In the genomic region with DNA sequence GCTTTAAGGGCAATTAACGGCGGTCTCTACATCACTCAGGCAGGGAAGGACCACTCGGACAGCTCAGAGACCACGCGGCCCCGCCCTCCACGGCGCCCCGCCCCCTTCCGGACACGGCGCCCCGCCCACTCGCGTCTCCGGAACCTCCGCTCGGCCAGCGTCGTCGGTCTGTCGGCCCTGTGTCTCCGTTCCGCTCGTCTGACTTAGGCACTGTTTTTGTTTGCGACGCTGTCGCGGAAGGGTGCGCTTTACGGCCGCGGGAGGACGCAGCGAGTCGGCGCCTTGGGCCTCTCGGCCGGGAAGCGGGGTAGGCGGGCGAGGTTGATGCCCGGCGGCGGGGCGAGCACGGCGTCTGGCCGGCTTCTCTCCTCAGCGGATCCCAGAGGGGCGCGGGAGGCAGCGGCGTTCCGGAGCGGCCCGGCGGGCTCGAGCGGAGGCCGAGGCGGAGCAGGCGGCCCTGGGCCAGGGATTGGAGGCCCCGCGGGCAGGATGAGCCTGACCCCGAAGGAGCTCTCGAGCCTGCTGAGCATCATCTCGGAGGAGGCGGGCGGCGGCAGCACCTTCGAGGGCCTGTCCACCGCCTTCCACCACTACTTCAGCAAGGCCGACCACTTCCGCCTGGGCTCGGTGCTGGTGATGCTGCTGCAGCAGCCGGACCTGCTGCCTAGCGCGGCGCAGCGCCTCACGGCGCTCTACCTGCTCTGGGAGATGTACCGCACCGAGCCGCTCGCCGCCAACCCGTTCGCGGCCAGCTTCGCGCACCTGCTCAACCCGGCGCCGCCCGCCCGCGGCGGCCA, we compare ENCODE assay signal across 8 mouse cellular contexts. TPM values are rescaled to one million over a fixed set of nuclear protein-coding genes. Genes with fewer than 3 reads are reported as not detected.
DNase-seq lines count a peak whose midpoint lies in the region; ATAC-seq and TF ChIP-seq lines count a peak whose summit lies in the region.

No protein-coding gene starts in this region.

- TF ChIP-seq EP300 in liver, embryonic 14.5 days (IDR thresholded peaks at IDR 0.05; ENCODE audit: low read depth): no peak
- TF ChIP-seq EP300 in stomach, postnatal 0 days (optimal IDR thresholded peaks at IDR 0.05): no peak

- H3K36me3 ChIP-seq in forebrain, embryonic 10.5 days (replicated peaks): peaks cover 35% of the 10 kb centered on the region
- peaks cover 25% of the 10 kb centered on the region for H3K36me3 ChIP-seq in heart, embryonic 15.5 days
- H3K36me3 ChIP-seq in liver, embryonic 14.5 days (replicated peaks; ENCODE audit: control insufficient read depth, insufficient read depth, low read depth): peaks cover 21% of the 10 kb centered on the region
- peaks cover 10% of the 10 kb centered on the region for H3K36me3 ChIP-seq in neural tube, embryonic 11.5 days (ENCODE audit: control insufficient read depth, insufficient read depth, low read length)
- H3K36me3 ChIP-seq in stomach, postnatal 0 days (ENCODE audit: control insufficient read depth, insufficient read depth, low read length): peaks cover 13% of the 10 kb centered on the region

- peak overlapping the region; percentile 98 for H3K9ac ChIP-seq in heart, embryonic 15.5 days
- peak overlapping the region; percentile 91 for H3K9ac ChIP-seq in liver, embryonic 14.5 days (replicated peaks)
- peak overlapping the region; percentile 90 for H3K9ac ChIP-seq in neural tube, embryonic 11.5 days (ENCODE audit: low read length)
- H3K9ac ChIP-seq in stomach, postnatal 0 days (ENCODE audit: low read length): peak overlapping the region; percentile 93

- peaks cover 48% of the 10 kb centered on the region for H3K4me1 ChIP-seq in forebrain, embryonic 10.5 days
- peaks cover 18% of the 10 kb centered on the region for H3K4me1 ChIP-seq in heart, embryonic 15.5 days (replicated peaks)
- H3K4me1 ChIP-seq in liver, embryonic 14.5 days (replicated peaks; ENCODE audit: control insufficient read depth in 2 of 2, insufficient read depth in 2 of 2, low read length in 1 of 2): peaks cover 2 to 11% of the 10 kb centered on the region in 2 experiments
- peaks cover 12% of the 10 kb centered on the region; the same call in 1 of the 2 replicates for H3K4me1 ChIP-seq in neural tube, embryonic 11.5 days (ENCODE audit: control insufficient read depth, insufficient read depth, low read length)
- H3K4me1 ChIP-seq in stomach, postnatal 0 days (replicated peaks; ENCODE audit: control insufficient read depth, insufficient read depth): no peaks in the 10 kb centered on the region; the same call in 1 of the 2 replicates

- TF ChIP-seq CTCF in liver, embryonic 14.5 days (IDR thresholded peaks at IDR 0.05; ENCODE audit: low read depth): no peak
- TF ChIP-seq CTCF in stomach, postnatal 0 days (IDR thresholded peaks at IDR 0.05; ENCODE audit: low read depth): peak; percentile 34; the same call in 1 of the 2 replicates

- H3K27me3 ChIP-seq in forebrain, embryonic 10.5 days (ENCODE audit: poor library complexity, severe bottlenecking): no peaks in the 10 kb centered on the region
- H3K27me3 ChIP-seq in heart, embryonic 15.5 days: no peaks in the 10 kb centered on the region
- H3K27me3 ChIP-seq in liver, embryonic 14.5 days (ENCODE audit: control insufficient read depth, insufficient read depth, low read length): no peaks in the 10 kb centered on the region
- H3K27me3 ChIP-seq in neural tube, embryonic 11.5 days (ENCODE audit: control insufficient read depth, insufficient read depth, low read length): no peaks in the 10 kb centered on the region
- no peaks in the 10 kb centered on the region for H3K27me3 ChIP-seq in stomach, postnatal 0 days (ENCODE audit: control insufficient read depth, insufficient read depth, low read length)

- under 1% methylated on average over 99 of the region's 100 CpGs for WGBS in forebrain, embryonic 10.5 days
- WGBS in heart, embryonic 15.5 days: 0% methylated on average over 100 of the region's 100 CpGs
- under 1% methylated on average over 100 of the region's 100 CpGs for WGBS in liver, embryonic 14.5 days (ENCODE audit: insufficient replicate concordance)
- under 1% methylated on average over 91 of the region's 100 CpGs for WGBS in neural tube, embryonic 11.5 days
- under 1% methylated on average over 83 of the region's 100 CpGs for WGBS in stomach, postnatal 0 days

- H3K4me3 ChIP-seq in forebrain, embryonic 10.5 days: peak overlapping the region; percentile 97
- H3K4me3 ChIP-seq in heart, embryonic 15.5 days: peak overlapping the region; percentile 100
- peak overlapping the region; percentile 82 to 83 for H3K4me3 ChIP-seq in liver, embryonic 14.5 days (ENCODE audit: insufficient read depth in 1 of 2, low read depth in 2 of 2, low read length in 2 of 2)
- H3K4me3 ChIP-seq in neural tube, embryonic 11.5 days (ENCODE audit: low read depth, low read length): peak overlapping the region; percentile 94
- peak overlapping the region; percentile 94 for H3K4me3 ChIP-seq in stomach, postnatal 0 days (ENCODE audit: low read depth, low read length)

- peak; percentile 90 for ATAC-seq in heart, embryonic 15.5 days (replicated peaks; ENCODE audit: insufficient number of reproducible peaks, insufficient read depth, low FRiP score, low read depth)
- peak; percentile 92 for ATAC-seq in liver, embryonic 14.5 days (ENCODE audit: insufficient read depth)
- ATAC-seq in neural tube, embryonic 11.5 days (ENCODE audit: insufficient read depth, low FRiP score, low TSS enrichment): peak; percentile 90
- peak; percentile 92 for ATAC-seq in stomach, postnatal 0 days (ENCODE audit: low FRiP score, low TSS enrichment)

- peak; percentile 85 to 94 for DNase-seq in CD8-positive naive resting alpha-beta T cell, adult 2 months (ENCODE audit: low read depth in 2 of 2, low spot score in 2 of 2)
- peak; percentile 99 for DNase-seq in c-Kit-positive CD71-negative TER-119-negative erythroid progenitor cells, embryonic 14.5 days (ENCODE audit: low read depth)
- DNase-seq in forebrain, embryonic 10.5 days (ENCODE audit: extremely low spot score, low spot score): peak; percentile 99
- peak; percentile 99 for DNase-seq in kidney, postnatal 25 days
- DNase-seq in liver, embryonic 14.5 days (ENCODE audit: low read depth in 3 of 3, low spot score in 3 of 3): peak; percentile 96 to 97 (median 97)
- DNase-seq in neural tube, embryonic 11.5 days (ENCODE audit: low spot score): peak; percentile 99
- peak; percentile 96 for DNase-seq in stomach, postnatal 0 days (ENCODE audit: low spot score)

- H3K27ac ChIP-seq in forebrain, embryonic 10.5 days: peak overlapping the region; percentile 94
- peak overlapping the region; percentile 91 for H3K27ac ChIP-seq in heart, embryonic 15.5 days
- peak overlapping the region; percentile 70 for H3K27ac ChIP-seq in liver, embryonic 14.5 days
- peak overlapping the region; percentile 87 for H3K27ac ChIP-seq in neural tube, embryonic 11.5 days (ENCODE audit: low read depth, low read length)
- peak overlapping the region; percentile 96 for H3K27ac ChIP-seq in stomach, postnatal 0 days (replicated peaks)

- H3K9me3 ChIP-seq in forebrain, embryonic 10.5 days: peaks cover 11% of the 10 kb centered on the region
- H3K9me3 ChIP-seq in heart, embryonic 15.5 days (replicated peaks): no peaks in the 10 kb centered on the region
- no peaks in the 10 kb centered on the region for H3K9me3 ChIP-seq in liver, embryonic 14.5 days (ENCODE audit: control insufficient read depth, low read length)
- no peaks in the 10 kb centered on the region for H3K9me3 ChIP-seq in neural tube, embryonic 11.5 days (ENCODE audit: control insufficient read depth, low read length)
- no peaks in the 10 kb centered on the region for H3K9me3 ChIP-seq in stomach, postnatal 0 days (ENCODE audit: control insufficient read depth, low read length)

- peak overlapping the region; percentile 91 for H3K4me2 ChIP-seq in heart, embryonic 15.5 days
- H3K4me2 ChIP-seq in liver, embryonic 14.5 days (ENCODE audit: low read depth): peak overlapping the region; percentile 98
- peak overlapping the region; percentile 85 for H3K4me2 ChIP-seq in neural tube, embryonic 11.5 days (ENCODE audit: low read depth)
- H3K4me2 ChIP-seq in stomach, postnatal 0 days (replicated peaks; ENCODE audit: low read depth): peak overlapping the region; percentile 98

RNA-seq across cellular contexts. Expression of a gene that starts 0.9 kb away (rescaled TPM):
- 21.5 and 22.0 TPM in 2 replicates for polyA plus RNA-seq in forebrain, embryonic 10.5 days (2016; fragmentation: Nextera tagmentation; extraction: Ambion mirVana)
- polyA plus RNA-seq in heart, embryonic 15.5 days (2015; fragmentation: Nextera tagmentation; extraction: Ambion mirVana): 13.3 and 15.2 TPM in 2 replicates
- 7.1 and 8.0 TPM in 2 replicates for polyA plus RNA-seq in liver, embryonic 14.5 days (2012; rRNA removed)
- polyA plus RNA-seq in liver, embryonic 14.5 days (2014; fragmentation: Nextera tagmentation; extraction: Ambion mirVana): 9.6 and 10.0 TPM in 2 replicates
- polyA plus RNA-seq in neural tube, embryonic 11.5 days (2014; fragmentation: Nextera tagmentation; extraction: Ambion mirVana): 29.9 and 33.5 TPM in 2 replicates
- polyA plus RNA-seq in stomach, postnatal 0 days (2015; fragmentation: Nextera tagmentation; extraction: Ambion mirVana): 11.1 and 12.3 TPM in 2 replicates

RNA-seq across cellular contexts. Expression of a gene that starts 41.5 kb away (rescaled TPM):
- polyA plus RNA-seq in forebrain, embryonic 10.5 days (2016; fragmentation: Nextera tagmentation; extraction: Ambion mirVana): 18.9 and 22.9 TPM in 2 replicates
- 11.6 and 15.5 TPM in 2 replicates for polyA plus RNA-seq in heart, embryonic 15.5 days (2015; fragmentation: Nextera tagmentation; extraction: Ambion mirVana)
- polyA plus RNA-seq in liver, embryonic 14.5 days (2012; rRNA removed): 10.3 and 15.4 TPM in 2 replicates
- 12.1 and 12.5 TPM in 2 replicates for polyA plus RNA-seq in liver, embryonic 14.5 days (2014; fragmentation: Nextera tagmentation; extraction: Ambion mirVana)
- polyA plus RNA-seq in neural tube, embryonic 11.5 days (2014; fragmentation: Nextera tagmentation; extraction: Ambion mirVana): 29.0 and 29.1 TPM in 2 replicates
- 30.2 and 33.5 TPM in 2 replicates for polyA plus RNA-seq in stomach, postnatal 0 days (2015; fragmentation: Nextera tagmentation; extraction: Ambion mirVana)

RNA-seq across cellular contexts. Expression of a gene that starts 57.2 kb away (rescaled TPM):
- polyA plus RNA-seq in forebrain, embryonic 10.5 days (2016; fragmentation: Nextera tagmentation; extraction: Ambion mirVana): 4.5 and 6.7 TPM in 2 replicates
- 10.4 and 12.8 TPM in 2 replicates for polyA plus RNA-seq in heart, embryonic 15.5 days (2015; fragmentation: Nextera tagmentation; extraction: Ambion mirVana)
- 2.2 and 3.1 TPM in 2 replicates for polyA plus RNA-seq in liver, embryonic 14.5 days (2012; rRNA removed)
- 2.5 and 2.9 TPM in 2 replicates for polyA plus RNA-seq in liver, embryonic 14.5 days (2014; fragmentation: Nextera tagmentation; extraction: Ambion mirVana)
- 6.4 and 7.3 TPM in 2 replicates for polyA plus RNA-seq in neural tube, embryonic 11.5 days (2014; fragmentation: Nextera tagmentation; extraction: Ambion mirVana)
- polyA plus RNA-seq in stomach, postnatal 0 days (2015; fragmentation: Nextera tagmentation; extraction: Ambion mirVana): 5.3 and 7.3 TPM in 2 replicates

Comparison
In these comparisons a context has a peak if more than half of its experiments do, and no peak if none do; other contexts are left out.
1. Peak in every context shown above with its lines: DNase-seq, ATAC-seq, H3K4me3 ChIP-seq and H3K27ac ChIP-seq.